Mouse (Mus musculus): ENCODE measurements around the gene Gm128. TPM values are rescaled to one million over a fixed set of nuclear protein-coding genes. Genes with fewer than 3 reads are reported as not detected.
A peak's percentile ranks its signal among the peaks of the same experiment; 100 is the strongest.

The Gm128 gene
- polyA plus RNA-seq, 1 experiment from 2014 or later = 0.08 TPM

- Histone ChIP-seq H3K9me3 (ENCODE audit: low read length) (no peaks in the 10 kb centered on the region), H3K4me2 (ENCODE audit: low read depth, low read length) (peak within 1 kb of the TSS; percentile 83), H3K9ac (replicated peaks) (peak within 1 kb of the TSS; percentile 86), H3K27me3 (ENCODE audit: insufficient read depth, low read length) (no peaks in the 10 kb centered on the region), H3K27ac (ENCODE audit: low read depth) (peak within 1 kb of the TSS; percentile 98), H3K4me1 (ENCODE audit: insufficient read depth) (peaks cover 34% of the 10 kb centered on the region), H3K36me3 (replicated peaks; ENCODE audit: insufficient read depth, low read length) (0 out of 2 replicates have a peak, but pooled peaks cover 2% of the 10 kb centered on the region), H3K4me3 (ENCODE audit: low read depth, low read length) (peak within 1 kb of the TSS; percentile 74)
- DNase-seq (peak; percentile 99), ATAC-seq (peak; percentile 82)
- TF ChIP-seq CTCF (IDR thresholded peaks at IDR 0.05; ENCODE audit: low read depth) (peak; percentile 63), EP300 (IDR thresholded peaks at IDR 0.05; ENCODE audit: low read depth) (0 out of 2 replicates have a peak, but pooled peaks have one; percentile 49)
- 1% methylated on average over 52 of the region's 53 CpGs for WGBS (ENCODE audit: insufficient replicate concordance)
These were observed 40.1 kb upstream of the Gm128 start, which contains the start of the genes Mindy1 and Prune1 for GRCm38 (mm10) chr3:95281216-95282126. TSS of gene Mindy1 (plus strand) at chr3:95281345. TSS of gene Prune1 (minus strand) at chr3:95282076.

GRCm38 (mm10) chr3:95280747-95281146, 39.3 kb upstream of the Gm128 start:
- TF ChIP-seq CTCF (IDR thresholded peaks at IDR 0.05; ENCODE audit: low read depth) (no peak), EP300 (IDR thresholded peaks at IDR 0.05; ENCODE audit: low read depth) (no peak)
- peak overlapping the region; percentile 86 for H3K9ac ChIP-seq (replicated peaks)
- peak; percentile 41 for DNase-seq
- 0 out of 2 replicates have a peak, but pooled peaks cover 2% of the 10 kb centered on the region for H3K36me3 ChIP-seq (replicated peaks; ENCODE audit: insufficient read depth, low read length)
- peaks cover 37% of the 10 kb centered on the region for H3K4me1 ChIP-seq (ENCODE audit: insufficient read depth)
- H3K4me2 ChIP-seq (ENCODE audit: low read depth, low read length) = peak overlapping the region; percentile 83
- no peaks in the 10 kb centered on the region for H3K27me3 ChIP-seq (ENCODE audit: insufficient read depth, low read length)
- WGBS (ENCODE audit: insufficient replicate concordance) = 13% methylated on average over 8 of the region's 8 CpGs
- no peak for ATAC-seq
- H3K9me3 ChIP-seq (ENCODE audit: low read length) = no peaks in the 10 kb centered on the region
- peak overlapping the region; percentile 98 for H3K27ac ChIP-seq (ENCODE audit: low read depth)
- H3K4me3 ChIP-seq (ENCODE audit: low read depth, low read length) = peak overlapping the region; percentile 74

- peak; percentile 53 for ATAC-seq
- no peaks in the 10 kb centered on the region for H3K27me3 ChIP-seq (ENCODE audit: insufficient read depth, low read length)
- H3K4me1 ChIP-seq (ENCODE audit: insufficient read depth) = peaks cover 23% of the 10 kb centered on the region
- no peak overlapping the region for H3K9ac ChIP-seq (replicated peaks)
- DNase-seq = peak; percentile 79
- H3K36me3 ChIP-seq (replicated peaks; ENCODE audit: insufficient read depth, low read length) = no peaks in the 10 kb centered on the region
- peak overlapping the region; percentile 77 for H3K27ac ChIP-seq (ENCODE audit: low read depth)
- TF ChIP-seq EP300 (IDR thresholded peaks at IDR 0.05; ENCODE audit: low read depth) (no peak), CTCF (IDR thresholded peaks at IDR 0.05; ENCODE audit: low read depth) (no peak)
- H3K9me3 ChIP-seq (ENCODE audit: low read length) = no peaks in the 10 kb centered on the region
- WGBS (ENCODE audit: insufficient replicate concordance) = 53% methylated on average over 1 of the region's 1 CpGs
- no peak overlapping the region for H3K4me3 ChIP-seq (ENCODE audit: low read depth, low read length)
- no peak overlapping the region for H3K4me2 ChIP-seq (ENCODE audit: low read depth, low read length)
These were observed 35.8 kb upstream of the Gm128 start for GRCm38 (mm10) chr3:95277149-95277551.

GRCm38 (mm10) chr3:95276428-95276934, 35.1 kb upstream of the Gm128 start:
- no peak overlapping the region for H3K4me2 ChIP-seq (ENCODE audit: low read depth, low read length)
- peak overlapping the region; percentile 56 for H3K27ac ChIP-seq (ENCODE audit: low read depth)
- DNase-seq = no peak
- H3K4me3 ChIP-seq (ENCODE audit: low read depth, low read length) = no peak overlapping the region
- no peaks in the 10 kb centered on the region for H3K27me3 ChIP-seq (ENCODE audit: insufficient read depth, low read length)
- H3K9me3 ChIP-seq (ENCODE audit: low read length) = no peaks in the 10 kb centered on the region
- no peaks in the 10 kb centered on the region for H3K36me3 ChIP-seq (replicated peaks; ENCODE audit: insufficient read depth, low read length)
- H3K4me1 ChIP-seq (ENCODE audit: insufficient read depth) = peaks cover 23% of the 10 kb centered on the region
- no peak for ATAC-seq
- TF ChIP-seq CTCF (IDR thresholded peaks at IDR 0.05; ENCODE audit: low read depth) (no peak), EP300 (IDR thresholded peaks at IDR 0.05; ENCODE audit: low read depth) (no peak)
- no peak overlapping the region for H3K9ac ChIP-seq (replicated peaks)
- 58% methylated on average over 5 of the region's 5 CpGs for WGBS (ENCODE audit: insufficient replicate concordance)

- WGBS (ENCODE audit: insufficient replicate concordance) = 53% methylated on average over 6 of the region's 6 CpGs
These were observed 33.8 kb upstream of the Gm128 start for GRCm38 (mm10) chr3:95275161-95275560.

GRCm38 (mm10) chr3:95274453-95274852, 33.1 kb upstream of the Gm128 start:
- WGBS (ENCODE audit: insufficient replicate concordance) = 86% methylated on average over 4 of the region's 4 CpGs
- no peak overlapping the region for H3K9ac ChIP-seq (replicated peaks)
- DNase-seq (no peak), ATAC-seq (no peak)
- H3K4me1 ChIP-seq (ENCODE audit: insufficient read depth) = peaks cover 16% of the 10 kb centered on the region
- H3K4me2 ChIP-seq (ENCODE audit: low read depth, low read length) = no peak overlapping the region
- no peaks in the 10 kb centered on the region for H3K36me3 ChIP-seq (replicated peaks; ENCODE audit: insufficient read depth, low read length)
- no peak overlapping the region for H3K27ac ChIP-seq (ENCODE audit: low read depth)
- H3K27me3 ChIP-seq (ENCODE audit: insufficient read depth, low read length) = no peaks in the 10 kb centered on the region
- H3K4me3 ChIP-seq (ENCODE audit: low read depth, low read length) = no peak overlapping the region
- TF ChIP-seq CTCF (IDR thresholded peaks at IDR 0.05; ENCODE audit: low read depth) (peak; percentile 34), EP300 (IDR thresholded peaks at IDR 0.05; ENCODE audit: low read depth) (no peak)
- no peaks in the 10 kb centered on the region for H3K9me3 ChIP-seq (ENCODE audit: low read length)

More at GRCm38 (mm10) chr3:95275161-95275560, 33.8 kb upstream of the Gm128 start:
- H3K27ac ChIP-seq (ENCODE audit: low read depth) = no peak overlapping the region
- TF ChIP-seq EP300 (IDR thresholded peaks at IDR 0.05; ENCODE audit: low read depth) (no peak), CTCF (IDR thresholded peaks at IDR 0.05; ENCODE audit: low read depth) (no peak)
- H3K9me3 ChIP-seq (ENCODE audit: low read length) = no peaks in the 10 kb centered on the region
- ATAC-seq = no peak
- H3K4me1 ChIP-seq (ENCODE audit: insufficient read depth) = peaks cover 20% of the 10 kb centered on the region
- no peak for DNase-seq
- no peaks in the 10 kb centered on the region for H3K27me3 ChIP-seq (ENCODE audit: insufficient read depth, low read length)
- no peak overlapping the region for H3K9ac ChIP-seq (replicated peaks)
- H3K4me2 ChIP-seq (ENCODE audit: low read depth, low read length) = no peak overlapping the region
- H3K36me3 ChIP-seq (replicated peaks; ENCODE audit: insufficient read depth, low read length) = no peaks in the 10 kb centered on the region
- H3K4me3 ChIP-seq (ENCODE audit: low read depth, low read length) = no peak overlapping the region

Measured in liver, postnatal 0 days (tissue).